Mouse (Mus musculus) CH12F3 (cell line): Measurements from ENCODE around the gene Thg1l.

ENCODE experiments used
- in situ Hi-C: fragments of 300-500 bp; cut with MboI; formaldehyde crosslinking; loops from 2 replicates; pipeline ENCODE4 v1.14.3; 2020; ENCODE audit warnings: low sequenced_read_pairs

The Thg1l gene

DNA sequence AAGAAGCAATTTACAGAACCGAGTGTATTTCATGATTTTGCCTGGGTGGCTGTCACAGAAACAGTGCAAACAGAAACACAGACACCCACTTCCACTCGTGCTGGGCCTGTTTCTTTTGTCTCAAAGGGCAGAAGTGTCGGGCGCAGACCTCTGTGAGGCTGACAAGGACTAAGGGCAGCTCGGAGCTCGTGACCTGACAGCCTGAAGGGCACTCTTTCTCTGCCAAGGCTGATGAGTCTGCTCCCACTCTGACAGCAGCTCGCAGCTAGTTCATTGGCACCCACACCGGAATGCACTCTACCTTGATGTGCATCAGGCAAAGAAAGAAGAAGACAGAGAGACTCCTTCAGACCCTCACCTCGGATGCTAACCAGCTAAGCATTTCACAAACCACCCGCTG, 25.8 kb downstream of the Thg1l start:
- in situ Hi-C loops, result no loop called here

DNA sequence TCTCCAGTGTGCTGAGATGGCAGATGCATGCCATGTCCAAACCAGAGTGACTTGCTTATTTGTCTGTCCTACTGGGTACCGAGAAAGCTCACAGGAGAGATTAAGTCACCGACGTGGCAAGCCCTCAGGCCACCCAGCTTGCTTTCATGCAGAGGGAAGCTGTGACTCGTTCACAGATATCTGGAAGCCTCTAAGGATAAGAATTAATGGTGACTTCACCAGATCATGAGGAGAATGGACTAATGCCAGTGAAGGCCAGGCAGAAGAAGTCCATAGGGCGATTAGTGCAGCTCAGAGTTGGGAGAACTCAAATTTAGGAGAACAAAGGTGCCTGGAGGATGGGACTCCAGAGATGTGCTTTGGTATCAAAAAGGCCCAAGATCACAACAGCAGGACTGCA, 27.8 kb downstream of the Thg1l start:
- in situ Hi-C loops, result no loop called here

- in situ Hi-C loops, result no loop called here
Measured at GRCm38 (mm10) chr11:45926640-45927082, 28.6 kb downstream of the Thg1l start.

DNA sequence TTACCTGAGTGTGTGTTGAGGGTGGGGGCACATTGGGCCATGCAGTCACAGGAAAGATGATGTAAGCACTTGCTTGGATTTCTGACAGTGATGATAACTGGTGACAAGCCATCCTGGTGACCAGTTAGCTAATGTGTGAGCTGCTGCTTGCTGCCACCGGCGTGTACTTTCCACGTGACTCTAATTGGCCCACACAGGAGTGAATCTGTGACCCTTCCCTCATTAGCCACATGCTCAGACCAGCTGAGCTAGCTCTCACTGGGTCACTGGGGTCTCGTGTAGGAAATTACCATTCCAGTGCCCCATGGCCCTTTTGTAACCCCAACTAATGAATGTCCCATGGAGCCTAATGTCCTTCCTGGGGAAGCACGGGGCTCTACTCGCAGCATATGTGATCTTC, 29.9 kb downstream of the Thg1l start:
- in situ Hi-C loops, result no loop called here

DNA sequence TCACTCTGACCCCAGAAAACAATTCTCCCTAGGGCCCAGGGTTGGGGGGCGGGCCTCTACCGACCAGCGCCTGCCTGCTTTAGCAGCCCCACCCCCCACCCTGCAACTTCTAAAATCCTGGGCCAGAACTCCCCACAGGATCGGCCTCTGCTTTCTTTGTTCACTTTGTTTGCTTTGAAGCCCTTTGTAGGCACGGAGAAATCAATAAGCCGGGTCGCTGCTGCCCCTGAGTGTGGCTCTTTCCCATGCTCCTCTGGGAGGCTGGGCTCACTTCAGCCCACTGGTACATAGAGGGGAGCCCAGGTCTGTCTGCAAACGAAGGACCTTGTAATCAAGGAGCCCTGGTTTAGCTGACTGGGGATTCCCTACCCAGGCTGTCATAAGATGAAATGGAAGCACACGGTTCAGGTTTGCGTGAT, 33.8 kb downstream of the Thg1l start:
- in situ Hi-C loops, result no loop called here

- in situ Hi-C loops, result no loop called here
Measured at GRCm38 (mm10) chr11:45921026-45921425, 34.3 kb downstream of the Thg1l start.

DNA sequence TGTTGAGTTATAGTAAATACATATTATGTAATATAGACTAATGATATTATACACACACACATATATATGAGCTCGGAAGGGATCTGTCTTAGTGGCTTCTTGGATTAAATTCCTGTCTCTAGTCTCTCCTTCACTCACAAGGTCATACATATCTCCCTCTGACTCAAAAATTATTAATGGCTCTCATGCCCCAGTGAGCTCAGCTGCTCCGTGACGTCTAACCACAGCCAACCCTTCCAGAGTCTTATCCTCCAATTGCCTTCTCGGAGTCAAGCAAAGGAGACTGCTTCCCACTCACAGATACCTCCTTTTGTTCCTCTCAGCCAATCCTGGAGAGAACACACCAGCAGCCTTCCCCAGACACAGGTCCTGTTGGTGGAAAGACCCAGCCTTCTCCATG, 36.5 kb downstream of the Thg1l start:
- in situ Hi-C loops, result no loop called here

GRCm38 (mm10) chr11:45918018-45918417, 37.3 kb downstream of the Thg1l start:
- in situ Hi-C loops, result no loop called here

DNA sequence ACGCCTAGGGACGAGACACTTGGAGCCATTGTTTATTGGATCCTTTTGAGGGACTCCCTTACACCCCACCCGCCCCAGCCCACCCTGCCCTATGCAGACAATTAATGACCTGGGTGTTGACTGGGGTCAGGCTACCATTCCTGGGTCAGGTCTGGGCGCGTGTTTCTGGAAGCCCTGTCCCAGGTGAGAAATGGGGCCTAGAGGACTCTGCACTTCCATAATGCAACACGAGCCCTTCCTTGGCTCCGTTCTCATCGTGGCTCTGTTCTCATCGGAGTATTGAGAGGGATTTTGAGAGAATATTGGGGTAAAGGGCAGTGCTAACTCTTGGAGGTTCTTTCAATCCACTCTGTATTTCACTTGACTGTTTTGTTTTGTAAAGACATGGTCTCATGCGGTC, 39.1 kb downstream of the Thg1l start:
- in situ Hi-C loops, result no loop called here

- in situ Hi-C loops, result no loop called here
Measured at GRCm38 (mm10) chr11:45910701-45911100, 44.6 kb downstream of the Thg1l start.

- in situ Hi-C loops, result no loop called here
Measured at GRCm38 (mm10) chr11:45908894-45909293, 46.4 kb downstream of the Thg1l start.

DNA sequence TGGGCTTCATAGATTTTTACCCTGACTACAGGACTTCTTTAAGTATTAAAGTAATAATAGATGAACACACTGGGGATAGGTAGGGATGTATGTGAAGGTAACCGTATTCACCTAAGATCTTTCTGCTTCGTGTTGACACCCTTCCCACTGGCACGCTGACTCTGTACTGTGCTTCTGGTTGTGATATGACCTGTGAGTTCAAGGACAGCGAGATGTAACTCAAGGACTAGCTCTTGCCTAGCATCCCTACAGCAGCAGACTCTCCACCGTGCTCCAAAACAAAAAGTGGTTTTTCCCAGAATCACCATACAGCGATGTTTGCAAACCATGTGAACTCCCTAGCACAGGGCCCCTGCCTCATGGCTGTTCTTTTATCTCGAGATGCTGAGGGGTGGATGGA, 47.2 kb downstream of the Thg1l start:
- in situ Hi-C loops, result no loop called here

- in situ Hi-C loops, result no loop called here
Measured at GRCm38 (mm10) chr11:45907301-45907700, 48.0 kb downstream of the Thg1l start.

GRCm38 (mm10) chr11:45906109-45906786, 49.0 kb downstream of the Thg1l start:
- in situ Hi-C loops, result no loop called here

- in situ Hi-C loops, result no loop called here
Measured at GRCm38 (mm10) chr11:45900233-45901015, 54.9 kb downstream of the Thg1l start.

DNA sequence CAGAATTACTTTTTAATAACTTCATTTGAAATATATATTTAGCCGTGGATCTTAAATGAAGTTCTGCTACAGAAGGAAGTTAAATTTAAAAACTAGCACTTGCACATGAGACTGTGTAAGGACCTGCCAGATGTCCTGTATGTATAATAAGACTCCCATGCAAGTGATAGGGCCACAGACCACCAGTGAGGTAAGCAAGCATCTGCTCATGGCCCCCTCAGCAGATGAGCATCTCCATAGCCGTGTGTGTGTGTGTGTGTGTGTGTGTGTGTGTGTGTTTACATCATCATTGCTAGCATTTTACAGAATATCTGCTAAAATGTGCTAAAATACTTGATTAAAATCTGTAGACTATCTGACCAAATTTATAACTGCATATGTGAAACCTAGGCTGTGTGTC, 57.9 kb downstream of the Thg1l start:
- in situ Hi-C loops, result loop anchor here (25.0 kb wide), 1 partner anchor 1310 kb away; no protein-coding TSS in a partner anchor
